Mouse (Mus musculus) thymus, adult 2 months (tissue): Measurements from ENCODE around the gene Tent5c.

ENCODE experiments used
- CTCF ChIP-seq: fragments of 200-500 bp; IDR thresholded peaks from 2 replicates; pipeline ENCODE4 v1.5.1; 2012; ENCODE audit warnings: mild to moderate bottlenecking, control low read depth, low read length, moderate library complexity, borderline replicate concordance; ENCODE audit not compliant: control insufficient read depth, poor library complexity, insufficient read depth; ENCODE audit errors: extremely low read depth
- POLR2A ChIP-seq: fragments of 200-500 bp; IDR thresholded peaks from 2 replicates; pipeline ENCODE4 v1.6.1; 2012; ENCODE audit warnings: mild to moderate bottlenecking, low read length, control low read depth, moderate library complexity; ENCODE audit not compliant: control insufficient read depth, poor library complexity, insufficient read depth; ENCODE audit errors: extremely low read depth

- no peak for TF ChIP-seq POLR2A
- no peak for TF ChIP-seq CTCF
Observed at GRCm38 (mm10) chr3:100480251-100481005, 8.7 kb downstream of the Tent5c start.
